Mouse (Mus musculus) ES-E14 (cell line): ENCODE measurements around the gene Rbfox3.

Experiments
- CHD2 ChIP-seq: IDR thresholded peaks from 2 replicates; pipeline ENCODE4 v1.6.1; 2014; ENCODE audit warnings: mild to moderate bottlenecking, low read depth, low read length, inconsistent platforms
- MAFK ChIP-seq: IDR thresholded peaks from 2 replicates; pipeline ENCODE4 v1.6.1; 2014; ENCODE audit warnings: mild to moderate bottlenecking, low read depth, low read length, inconsistent platforms; ENCODE audit not compliant: insufficient read depth
- ZNF384 ChIP-seq: IDR thresholded peaks from 2 replicates; pipeline ENCODE4 v1.6.1; 2012; ENCODE audit warnings: low read depth, low read length, inconsistent platforms

- no peak for TF ChIP-seq ZNF384
- no peak for TF ChIP-seq CHD2
- TF ChIP-seq MAFK = no peak
Measured at GRCm38 (mm10) chr11:118610128-118610527, 301.3 kb downstream of the Rbfox3 start.
